Mouse (Mus musculus) embryonic facial prominence, embryonic 12.5 days (tissue): Measurements from ENCODE around the gene Pip4k2a. TPM values are rescaled to one million over a fixed set of nuclear protein-coding genes. Genes with fewer than 3 reads are reported as not detected.
A peak's percentile ranks its signal among the peaks of the same experiment; 100 is the strongest.

Experiments
- ATAC-seq: fragments of 200-750 bp; cut with Nextera tagmentation; 2 replicates; pipeline ENCODE4 v1.8.0; 2017; ENCODE audit not compliant: insufficient number of reproducible peaks, insufficient read depth, low FRiP score, low TSS enrichment
- H3K27ac ChIP-seq: fragments of 300-500 bp; sonication (generic); 2 replicates; pipeline ENCODE4 v1.5.1; 2016; ENCODE audit warnings: mild to moderate bottlenecking
- H3K27me3 ChIP-seq: fragments of 300-500 bp; sonication (generic); 2 replicates; pipeline ENCODE4 v1.6.1; 2016; ENCODE audit warnings: mild to moderate bottlenecking, moderate library complexity
- H3K36me3 ChIP-seq: fragments of 300-500 bp; sonication (generic); 2 replicates; pipeline ENCODE4 v1.6.1; 2016; ENCODE audit warnings: mild to moderate bottlenecking
- H3K4me1 ChIP-seq: fragments of 300-500 bp; sonication (generic); 2 replicates; pipeline ENCODE4 v1.6.1; 2016
- H3K4me2 ChIP-seq: fragments of 300-500 bp; sonication (generic); replicated peaks from 2 replicates; pipeline ENCODE4 v1.6.1; 2016; ENCODE audit warnings: mild to moderate bottlenecking, moderate library complexity
- H3K4me3 ChIP-seq: fragments of 300-500 bp; sonication (generic); 2 replicates; pipeline ENCODE4 v1.5.1; 2016; ENCODE audit warnings: mild to moderate bottlenecking
- H3K9ac ChIP-seq: fragments of 300-500 bp; sonication (generic); 2 replicates; pipeline ENCODE4 v1.6.1; 2016; ENCODE audit warnings: mild to moderate bottlenecking, moderate library complexity
- H3K9me3 ChIP-seq: fragments of 300-500 bp; sonication (generic); 2 replicates; pipeline ENCODE4 v1.6.1; 2016; ENCODE audit warnings: mild to moderate bottlenecking, moderate library complexity
- WGBS: fragments of 180-500 bp; shearing (Covaris S2); methylation state at CpG from one replicate; pipeline ENCODE4 v1.1.7; 2016; 5-methylcytosine and 5-hydroxymethylcytosine counted together
- polyA plus RNA-seq: library from polyadenylated mRNA; unstranded; fragments of >200 nt; fragmentation: Nextera tagmentation; extraction: Ambion mirVana; gene quantifications from 2 replicates; pipeline ENCODE4 v1.2.1, GENCODE M21; 2016

The Pip4k2a gene
- polyA plus RNA-seq, 1 experiment from 2014 or later, result 10.2 TPM

GRCm38 (mm10) chr2:18935581-18936027 lies 62.3 kb downstream of the Pip4k2a start:
- Histone ChIP-seq H3K4me1 (peaks cover 16% of the 10 kb centered on the region), H3K27me3 (no peaks in the 10 kb centered on the region), H3K4me3 (no peak overlapping the region), H3K9me3 (no peaks in the 10 kb centered on the region), H3K9ac (no peak overlapping the region), H3K4me2 (no peak overlapping the region), H3K27ac (no peak overlapping the region), H3K36me3 (no peaks in the 10 kb centered on the region)
- WGBS, result 89% methylated on average over 2 of the region's 2 CpGs
- ATAC-seq, result no peak

GRCm38 (mm10) chr2:18934131-18934530 lies 63.8 kb downstream of the Pip4k2a start:
- ATAC-seq, result no peak
- H3K4me3 ChIP-seq, result no peak overlapping the region

GRCm38 (mm10) chr2:18933418-18933817 lies 64.5 kb downstream of the Pip4k2a start:
- Histone ChIP-seq H3K4me2 (no peak overlapping the region), H3K36me3 (no peaks in the 10 kb centered on the region), H3K9me3 (no peaks in the 10 kb centered on the region), H3K4me1 (peaks cover 15% of the 10 kb centered on the region), H3K27ac (no peak overlapping the region), H3K9ac (no peak overlapping the region), H3K27me3 (no peaks in the 10 kb centered on the region), H3K4me3 (no peak overlapping the region)
- 28% methylated on average over 7 of the region's 7 CpGs for WGBS
- ATAC-seq, result no peak

More at GRCm38 (mm10) chr2:18934131-18934530, 63.8 kb downstream of the Pip4k2a start:
- no peaks in the 10 kb centered on the region for H3K9me3 ChIP-seq
- no peaks in the 10 kb centered on the region for H3K36me3 ChIP-seq
- no peak overlapping the region for H3K9ac ChIP-seq
- H3K4me2 ChIP-seq, result no peak overlapping the region
- peaks cover 15% of the 10 kb centered on the region for H3K4me1 ChIP-seq
- 92% methylated on average over 9 of the region's 9 CpGs for WGBS
- no peak overlapping the region for H3K27ac ChIP-seq
- no peaks in the 10 kb centered on the region for H3K27me3 ChIP-seq

DNA sequence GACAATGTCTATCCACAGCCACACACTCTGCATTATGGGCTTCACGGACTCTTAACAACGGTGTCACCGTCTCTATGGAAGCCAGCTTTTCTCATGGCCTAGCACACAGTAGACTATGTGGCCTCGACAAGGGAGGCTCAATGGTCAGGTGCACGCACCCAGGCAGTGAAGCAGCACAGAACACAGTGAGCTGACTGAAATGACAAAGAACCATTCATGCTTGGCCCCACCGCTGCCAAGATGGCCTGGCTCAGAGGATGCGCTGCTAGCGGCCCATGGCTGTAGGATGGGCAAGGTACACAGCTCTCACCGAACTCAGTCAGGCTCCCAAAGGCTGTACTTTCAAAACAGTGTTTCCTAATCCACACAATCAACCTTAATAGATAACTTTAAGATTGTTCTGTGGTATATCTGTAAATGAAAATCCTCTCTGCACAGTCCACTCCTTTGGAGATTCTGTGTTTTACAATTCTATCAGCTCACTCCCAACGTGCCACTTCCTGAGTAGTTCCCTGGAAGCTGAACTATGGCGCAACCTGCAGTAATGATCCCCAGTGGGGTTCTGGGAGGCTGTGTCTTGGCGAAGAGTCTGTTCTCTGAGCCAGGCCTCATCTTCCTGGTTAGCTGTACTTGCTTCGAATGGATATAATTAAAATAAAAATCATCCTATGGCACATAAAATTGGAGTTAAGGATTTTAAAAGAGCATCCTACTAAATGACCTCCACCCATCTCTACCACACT lies 67.4 kb downstream of the Pip4k2a start:
- Histone ChIP-seq H3K9ac (no peak overlapping the region), H3K36me3 (no peaks in the 10 kb centered on the region), H3K4me3 (no peak overlapping the region), H3K4me1 (peaks cover 11% of the 10 kb centered on the region; the same call in 1 of the 2 replicates), H3K27me3 (no peaks in the 10 kb centered on the region), H3K9me3 (no peaks in the 10 kb centered on the region), H3K27ac (no peak overlapping the region), H3K4me2 (no peak overlapping the region)
- 85% methylated on average over 13 of the region's 13 CpGs for WGBS
- ATAC-seq, result no peak

DNA sequence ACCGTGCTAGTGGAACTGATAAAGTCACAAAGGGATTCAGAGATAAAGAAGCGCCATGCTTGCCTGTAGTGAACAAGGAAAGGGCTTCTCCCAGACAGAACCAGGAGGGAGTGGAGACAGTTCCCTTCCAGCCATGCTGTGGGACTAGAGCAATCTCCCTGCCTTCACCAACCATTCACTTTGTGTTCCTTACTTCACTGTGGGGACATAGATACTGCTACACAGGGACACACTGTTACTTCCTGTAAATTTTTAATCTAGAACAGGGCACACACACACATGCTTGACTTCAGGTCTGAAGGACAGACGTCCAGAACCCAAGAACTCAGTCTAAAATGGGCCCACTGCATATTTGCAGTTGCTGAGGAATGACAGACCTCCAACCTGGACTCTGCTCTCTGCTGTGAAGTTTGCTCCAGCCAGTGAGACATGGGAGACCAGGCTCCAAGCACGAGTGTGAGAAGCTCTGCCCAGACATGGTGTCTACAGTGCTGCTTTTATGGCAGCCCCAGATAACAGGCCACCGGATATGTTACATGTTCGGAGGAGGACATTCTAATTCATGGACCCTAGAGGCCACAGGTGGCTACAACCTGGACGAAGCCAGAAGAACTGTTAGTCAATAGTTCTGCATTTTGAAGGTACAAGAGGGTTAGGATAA lies 69.2 kb downstream of the Pip4k2a start:
- H3K27ac ChIP-seq, result no peak overlapping the region
- no peak overlapping the region for H3K4me2 ChIP-seq
- H3K9me3 ChIP-seq, result no peaks in the 10 kb centered on the region
- ATAC-seq, result no peak
- no peak overlapping the region for H3K4me3 ChIP-seq
- 75% methylated on average over 7 of the region's 7 CpGs for WGBS
- no peaks in the 10 kb centered on the region for H3K36me3 ChIP-seq
- peaks cover 18% of the 10 kb centered on the region for H3K4me1 ChIP-seq
- H3K9ac ChIP-seq, result no peak overlapping the region
- H3K27me3 ChIP-seq, result no peaks in the 10 kb centered on the region

DNA sequence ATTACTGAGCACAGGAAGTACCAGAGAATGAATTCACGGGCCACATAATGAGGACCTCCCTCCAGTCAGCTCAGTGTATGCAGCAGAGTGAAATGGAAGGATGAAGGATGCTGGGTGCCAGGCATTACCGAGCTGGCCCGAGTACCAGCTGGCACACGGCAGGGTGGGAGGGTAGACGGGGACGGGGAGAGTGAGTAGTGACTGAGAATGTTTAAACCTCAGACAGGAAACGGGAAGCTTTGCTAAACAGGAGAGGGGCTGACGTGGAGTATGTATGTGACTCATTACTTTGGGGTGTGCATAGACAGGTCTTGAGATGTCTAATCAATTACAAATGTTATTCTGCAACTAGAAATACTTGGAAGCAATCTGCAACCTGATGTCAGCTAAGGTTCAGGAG lies 69.7 kb downstream of the Pip4k2a start:
- Histone ChIP-seq H3K4me1 (peaks cover 20% of the 10 kb centered on the region), H3K36me3 (no peaks in the 10 kb centered on the region), H3K4me2 (no peak overlapping the region), H3K9ac (no peak overlapping the region), H3K4me3 (no peak overlapping the region), H3K27me3 (no peaks in the 10 kb centered on the region), H3K27ac (no peak overlapping the region), H3K9me3 (no peaks in the 10 kb centered on the region)
- no peak for ATAC-seq
- WGBS, result 62% methylated on average over 8 of the region's 8 CpGs

GRCm38 (mm10) chr2:18923806-18924595 lies 73.9 kb downstream of the Pip4k2a start:
- no peak overlapping the region for H3K9ac ChIP-seq
- 32% methylated on average over 17 of the region's 17 CpGs for WGBS
- no peak for ATAC-seq
- H3K4me3 ChIP-seq, result no peak overlapping the region
- no peaks in the 10 kb centered on the region for H3K27me3 ChIP-seq
- H3K27ac ChIP-seq, result no peak overlapping the region
- peaks cover 31% of the 10 kb centered on the region for H3K4me1 ChIP-seq
- no peaks in the 10 kb centered on the region for H3K9me3 ChIP-seq
- no peak overlapping the region; the same call in 1 of the 2 replicates for H3K4me2 ChIP-seq
- H3K36me3 ChIP-seq, result no peaks in the 10 kb centered on the region

GRCm38 (mm10) chr2:18923098-18923649 lies 74.8 kb downstream of the Pip4k2a start:
- ATAC-seq, result no peak
- WGBS, result 79% methylated on average over 9 of the region's 9 CpGs

DNA sequence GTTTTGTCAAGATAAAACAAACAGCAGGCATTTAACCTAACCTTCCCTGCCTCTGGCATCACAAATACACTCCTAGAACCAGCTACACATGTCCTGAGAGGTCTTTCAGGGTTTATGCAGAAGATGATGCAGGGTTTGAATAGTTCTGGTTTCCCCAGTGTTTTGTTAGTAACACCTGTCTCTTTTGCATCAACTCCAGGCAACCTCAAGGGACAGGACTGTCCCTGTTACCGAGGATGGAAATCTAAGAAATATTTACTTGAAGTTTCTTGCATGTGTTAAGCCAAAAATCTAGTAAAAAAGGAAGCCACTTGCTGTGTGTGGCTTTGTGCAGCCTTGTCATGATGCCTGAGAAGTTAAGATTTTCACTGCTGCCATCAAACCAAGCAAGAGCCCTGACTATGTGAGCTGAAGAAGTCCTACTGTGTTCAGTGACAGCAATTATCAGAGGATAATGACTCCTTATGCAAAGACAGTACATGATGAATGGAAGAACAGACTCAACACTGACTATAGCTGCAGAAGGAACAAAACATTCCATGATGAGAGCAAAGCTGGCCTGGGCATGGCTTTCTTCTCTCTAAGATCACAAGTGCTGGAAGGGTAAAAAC lies 76.3 kb downstream of the Pip4k2a start:
- 53% methylated on average over 1 of the region's 1 CpGs for WGBS
- Histone ChIP-seq H3K9ac (no peak overlapping the region), H3K27me3 (no peaks in the 10 kb centered on the region), H3K4me3 (no peak overlapping the region), H3K27ac (no peak overlapping the region), H3K4me1 (peaks cover 24% of the 10 kb centered on the region), H3K4me2 (no peak overlapping the region), H3K9me3 (no peaks in the 10 kb centered on the region), H3K36me3 (no peaks in the 10 kb centered on the region)
- no peak for ATAC-seq

More at GRCm38 (mm10) chr2:18923098-18923649, 74.8 kb downstream of the Pip4k2a start:
- H3K36me3 ChIP-seq, result no peaks in the 10 kb centered on the region
- no peak overlapping the region for H3K4me2 ChIP-seq
- no peak overlapping the region for H3K9ac ChIP-seq
- H3K27ac ChIP-seq, result no peak overlapping the region
- H3K4me1 ChIP-seq, result peaks cover 27% of the 10 kb centered on the region
- no peaks in the 10 kb centered on the region for H3K9me3 ChIP-seq
- H3K27me3 ChIP-seq, result no peaks in the 10 kb centered on the region
- H3K4me3 ChIP-seq, result no peak overlapping the region

DNA sequence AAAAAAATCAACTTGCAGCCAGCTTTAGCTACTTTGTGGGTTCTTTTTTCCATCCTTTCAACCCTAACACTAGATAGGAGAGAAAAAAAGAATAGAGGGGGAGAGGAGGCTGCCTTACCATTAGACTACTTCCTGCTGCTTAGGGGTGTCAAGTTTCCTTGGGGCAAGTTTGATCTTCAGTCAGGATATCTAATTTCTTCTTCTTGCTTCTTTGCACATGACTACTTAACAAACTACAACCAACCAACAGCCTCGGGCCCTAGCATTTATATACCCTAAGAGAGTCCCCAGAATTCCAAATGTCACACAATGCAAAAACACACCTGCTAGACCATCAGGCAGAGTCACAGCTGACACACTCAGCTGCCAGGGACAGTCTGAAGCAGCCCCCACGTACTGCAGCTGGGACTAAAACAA lies 77.5 kb downstream of the Pip4k2a start:
- WGBS, result 14% methylated on average over 2 of the region's 2 CpGs
- no peak for ATAC-seq
- no peak overlapping the region for H3K4me2 ChIP-seq

DNA sequence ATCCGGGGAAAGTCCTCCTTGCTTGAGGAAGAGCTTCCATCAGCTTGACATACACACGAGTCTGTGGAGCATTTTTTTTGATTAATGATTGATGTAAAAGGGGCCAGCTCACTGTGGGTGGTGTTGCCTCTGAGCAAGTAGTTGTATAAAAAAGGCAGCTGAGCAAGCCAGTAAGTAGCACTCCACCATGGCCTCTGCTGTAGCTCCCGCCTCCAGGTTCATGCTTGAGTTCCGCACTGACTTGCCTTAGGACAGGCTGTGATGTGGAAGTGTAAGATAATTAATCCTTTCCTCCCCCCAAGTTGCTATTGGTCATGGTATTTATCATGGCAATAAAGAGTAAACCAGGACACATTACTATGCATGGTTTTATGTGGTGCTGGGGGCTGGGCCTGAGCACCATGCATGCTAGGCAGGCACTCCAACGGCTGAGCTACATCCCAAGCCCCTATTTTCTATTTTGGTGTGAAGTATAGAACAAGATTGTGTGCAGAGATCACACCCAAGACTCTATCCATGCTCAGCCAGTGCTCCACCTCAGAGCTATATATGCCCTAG lies 78.0 kb downstream of the Pip4k2a start:
- Histone ChIP-seq H3K4me1 (peaks cover 31% of the 10 kb centered on the region), H3K9ac (no peak overlapping the region)
- WGBS, result 58% methylated on average over 5 of the region's 5 CpGs

More for the DNA sequence above, 77.5 kb downstream of the Pip4k2a start:
- H3K27me3 ChIP-seq, result no peaks in the 10 kb centered on the region
- H3K9ac ChIP-seq, result no peak overlapping the region
- peaks cover 31% of the 10 kb centered on the region for H3K4me1 ChIP-seq
- no peaks in the 10 kb centered on the region for H3K9me3 ChIP-seq
- H3K27ac ChIP-seq, result no peak overlapping the region
- H3K4me3 ChIP-seq, result no peak overlapping the region
- H3K36me3 ChIP-seq, result no peaks in the 10 kb centered on the region

More for the DNA sequence above, 78.0 kb downstream of the Pip4k2a start:
- no peaks in the 10 kb centered on the region for H3K27me3 ChIP-seq
- H3K36me3 ChIP-seq, result no peaks in the 10 kb centered on the region
- peak; percentile 49; the same call in 1 of the 2 replicates for ATAC-seq
- H3K27ac ChIP-seq, result no peak overlapping the region
- no peaks in the 10 kb centered on the region for H3K9me3 ChIP-seq
- H3K4me2 ChIP-seq, result no peak overlapping the region
- H3K4me3 ChIP-seq, result no peak overlapping the region
